Mouse (Mus musculus) frontal cortex, adult 2 months (tissue): ENCODE data around the gene Polr2m. TPM values are rescaled to one million over a fixed set of nuclear protein-coding genes. Genes with fewer than 3 reads are reported as not detected.

Experiments used
- DNase-seq, 2 experiments: peaks; one replicate each; pipeline ENCODE4 v3.0.0; 2022; ENCODE audit warnings: low spot score in 1 of 2; ENCODE audit errors: extremely low spot score in 1 of 2
- polyA plus RNA-seq: library from polyadenylated mRNA; depleted of rRNA; stranded (reverse); fragments of >200 nt; gene quantifications from 2 replicates; pipeline ENCODE4 v1.2.3, GENCODE M21; 2012; rRNA removed

Polr2m gene
- polyA plus RNA-seq, 1 experiment: 336 TPM

DNA sequence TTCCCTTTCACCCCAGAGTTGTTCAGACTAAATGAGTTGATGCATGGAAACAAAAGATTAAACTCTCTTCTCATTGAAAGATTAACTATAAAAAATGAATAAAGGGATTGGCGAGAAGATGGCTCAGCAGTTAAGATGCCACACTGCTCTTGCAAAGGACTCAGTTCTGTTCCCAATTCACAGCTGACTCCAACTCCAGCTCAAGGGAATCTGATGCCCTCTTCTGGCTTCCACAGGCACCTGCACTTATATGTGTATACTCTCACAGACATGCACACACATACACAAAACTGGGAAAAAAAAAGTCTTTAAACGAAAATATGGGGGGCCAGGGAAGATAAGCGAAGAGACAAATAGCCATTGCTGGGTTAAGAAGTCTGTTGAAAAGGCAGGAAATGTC lies 9.1 kb downstream of the Polr2m start:
- DNase-seq: no peak

DNA sequence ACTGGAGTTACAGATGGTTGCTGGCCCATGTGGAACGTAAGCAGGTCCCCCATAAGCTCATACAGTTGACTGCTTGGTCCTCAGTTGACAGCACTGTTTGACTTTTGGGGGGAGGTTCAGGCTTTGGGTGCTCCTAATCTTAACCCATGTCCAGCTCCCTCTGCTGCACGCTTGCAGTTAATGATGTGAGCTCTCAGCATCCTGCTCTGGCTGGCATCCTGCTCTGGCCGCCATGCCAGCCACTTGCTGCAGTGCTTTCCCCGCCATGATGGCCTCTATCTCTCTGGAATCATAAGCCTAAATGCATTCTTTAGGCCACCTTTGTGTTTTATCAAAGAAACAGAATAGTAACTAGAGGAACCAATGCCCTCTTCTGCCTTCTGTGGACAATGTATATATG lies 10.2 kb downstream of the Polr2m start:
- no peak for DNase-seq

DNA sequence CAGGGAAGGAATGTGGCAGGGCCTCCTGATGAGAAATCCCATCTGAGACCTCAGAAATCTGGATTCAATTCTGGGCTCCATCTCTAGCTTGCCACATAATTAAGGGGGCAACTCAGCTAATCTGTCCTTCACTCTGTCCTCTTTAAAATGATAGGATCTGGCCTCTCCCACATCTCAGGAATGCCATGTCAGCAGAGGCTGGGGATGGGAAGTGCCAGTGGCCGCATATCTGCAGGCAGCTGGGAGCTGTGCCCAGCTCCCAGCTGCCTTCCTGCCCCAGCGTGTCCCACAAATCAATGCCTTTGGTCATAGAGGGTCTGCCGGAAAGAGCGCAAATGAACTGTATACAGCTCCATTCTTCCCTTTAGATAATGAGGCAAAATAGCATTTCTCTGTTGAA lies 18.3 kb downstream of the Polr2m start:
- DNase-seq: no peak

DNA sequence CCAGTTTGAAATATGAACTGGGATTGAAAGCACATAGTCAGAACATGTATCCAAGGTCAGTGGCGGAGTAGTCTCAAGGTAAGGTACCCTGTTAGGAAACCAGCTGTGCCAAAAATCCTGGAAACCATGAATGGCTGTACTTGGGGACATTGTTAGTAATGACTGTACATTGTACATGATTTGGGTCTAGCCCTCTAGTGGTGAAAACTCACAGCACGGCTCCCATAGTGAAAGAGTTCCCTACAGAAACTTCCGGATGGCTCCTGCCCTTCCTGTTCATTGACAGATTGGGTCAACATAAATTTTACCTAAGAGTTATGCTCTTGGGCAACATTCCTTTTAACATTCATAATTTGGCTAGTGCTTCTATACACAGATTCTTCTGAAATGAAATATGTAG lies 19.6 kb downstream of the Polr2m start:
- peak in 1 of 2 experiments; percentile 27 for DNase-seq

DNA sequence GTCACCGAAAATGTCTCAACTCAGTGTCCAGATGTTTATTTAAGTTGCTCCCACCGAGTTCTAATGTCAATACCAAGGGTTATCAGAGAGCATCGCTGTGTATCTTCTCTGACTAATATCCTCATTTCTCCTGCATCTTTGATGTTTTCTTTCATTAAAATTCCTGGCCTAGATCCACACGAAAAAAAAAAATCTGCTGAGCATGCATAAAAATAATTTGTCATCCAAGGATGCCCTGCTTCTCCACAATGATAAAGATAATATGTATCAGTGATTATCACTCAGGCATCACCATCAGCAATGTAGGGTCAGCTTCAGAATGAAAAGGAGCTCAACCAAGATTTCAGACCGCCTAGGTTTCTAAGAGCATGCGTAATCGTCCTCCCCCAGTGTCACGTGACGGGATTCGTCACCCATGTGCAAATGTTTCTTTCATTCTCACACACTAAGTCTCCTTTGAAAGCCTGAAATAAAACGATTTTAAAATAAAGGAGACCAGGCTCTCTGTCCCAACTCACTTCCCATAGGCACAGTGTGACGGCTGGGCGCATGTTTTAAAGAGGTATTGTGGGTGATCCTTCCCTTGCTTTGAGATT lies 22.6 kb downstream of the Polr2m start:
- no peak for DNase-seq

DNA sequence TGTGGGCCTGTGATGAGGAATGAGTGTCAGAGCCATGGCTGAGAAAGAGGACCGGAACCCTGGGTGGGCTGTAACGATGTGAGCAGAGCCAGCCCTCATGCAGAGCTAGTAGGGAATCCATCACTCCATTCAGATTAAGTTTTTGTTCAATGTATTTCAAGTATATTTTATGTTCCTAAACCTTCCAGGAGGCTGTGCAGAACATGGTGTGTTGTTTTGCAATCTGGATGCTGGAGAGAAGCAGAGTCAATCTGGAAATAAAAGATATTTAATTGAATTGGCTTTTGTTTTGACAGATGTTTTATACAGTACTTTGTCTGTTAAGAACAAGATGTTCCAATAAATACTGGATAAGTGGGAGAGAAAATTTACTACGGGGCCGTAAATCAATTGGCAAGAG lies 29.0 kb downstream of the Polr2m start:
- DNase-seq: no peak

DNA sequence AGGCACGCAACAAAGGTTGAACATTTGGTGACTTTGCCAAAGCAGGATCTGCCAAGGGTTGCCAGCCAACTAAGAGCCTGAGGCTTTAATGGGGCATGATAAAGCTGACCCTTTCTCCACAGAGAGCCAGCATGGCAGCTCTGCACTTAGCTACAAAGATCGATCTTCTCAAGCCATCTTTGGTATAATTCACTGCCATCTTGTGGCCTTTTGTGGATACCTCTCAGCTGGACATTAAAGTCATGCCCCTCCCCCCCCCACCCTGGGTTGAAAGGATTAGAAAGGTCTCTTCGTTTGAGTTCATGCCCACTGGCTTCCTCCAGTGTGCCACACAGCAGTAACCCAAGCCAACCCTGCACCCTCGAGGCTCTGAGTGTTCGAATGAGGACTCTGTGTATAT lies 31.8 kb downstream of the Polr2m start:
- no peak for DNase-seq

DNA sequence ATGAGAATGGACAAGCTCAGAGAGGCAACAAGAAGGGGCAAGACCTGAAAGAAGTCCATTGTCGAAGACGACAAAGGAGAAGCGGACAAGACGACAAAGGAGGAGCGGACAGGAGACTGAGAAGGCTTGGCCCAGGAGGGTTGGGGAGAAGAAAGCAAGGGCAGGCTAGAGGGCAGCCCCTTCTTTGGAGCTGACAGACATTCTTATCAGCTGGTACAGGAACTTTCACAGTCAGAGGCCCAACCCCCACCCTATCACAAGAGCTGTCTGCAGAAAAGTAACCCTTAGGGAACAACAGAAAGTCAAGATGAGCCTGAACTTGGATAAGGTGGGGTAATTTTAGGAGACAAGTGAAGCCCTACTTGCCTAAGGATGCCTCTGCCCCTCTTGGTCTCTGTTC lies 32.4 kb downstream of the Polr2m start:
- DNase-seq: no peak

DNA sequence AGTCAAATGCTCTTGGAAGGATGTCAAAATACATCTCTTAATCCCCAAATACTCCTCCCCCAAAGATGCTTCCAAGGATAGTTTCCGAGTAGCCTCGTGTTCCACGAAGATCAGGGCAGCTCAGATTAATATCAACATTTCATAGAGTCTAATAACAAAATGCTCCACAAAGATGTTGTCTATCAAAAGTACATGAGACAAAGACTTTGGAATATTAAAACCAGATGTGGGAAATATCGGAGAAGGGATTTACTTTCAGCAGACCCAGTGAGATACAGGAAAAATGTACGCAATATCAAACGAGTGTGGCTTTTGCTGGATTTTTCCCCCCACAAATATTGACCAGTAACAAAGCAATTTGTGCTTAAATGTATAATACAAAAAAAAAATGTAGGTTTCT lies 35.1 kb downstream of the Polr2m start:
- no peak for DNase-seq

DNA sequence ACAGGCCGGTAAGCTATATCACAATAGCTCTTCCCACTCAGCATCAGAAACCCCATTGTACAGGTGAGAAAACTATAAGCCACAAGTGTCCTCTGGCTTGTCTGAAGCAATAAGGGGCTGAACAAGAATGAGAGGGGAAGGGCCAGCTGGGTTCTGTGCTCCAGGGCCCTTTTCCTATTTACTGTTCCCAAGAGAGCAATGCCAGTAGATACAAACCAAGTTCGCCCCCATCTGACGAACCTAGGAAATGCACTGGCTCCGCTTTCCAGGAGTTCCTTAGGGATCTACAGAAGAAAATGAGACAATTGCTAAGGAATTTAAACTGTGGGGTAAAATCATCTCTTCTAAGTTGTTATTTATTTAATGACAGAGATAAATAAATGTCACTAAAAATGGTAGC lies 38.2 kb downstream of the Polr2m start:
- DNase-seq: peak; percentile 32 to 89

DNA sequence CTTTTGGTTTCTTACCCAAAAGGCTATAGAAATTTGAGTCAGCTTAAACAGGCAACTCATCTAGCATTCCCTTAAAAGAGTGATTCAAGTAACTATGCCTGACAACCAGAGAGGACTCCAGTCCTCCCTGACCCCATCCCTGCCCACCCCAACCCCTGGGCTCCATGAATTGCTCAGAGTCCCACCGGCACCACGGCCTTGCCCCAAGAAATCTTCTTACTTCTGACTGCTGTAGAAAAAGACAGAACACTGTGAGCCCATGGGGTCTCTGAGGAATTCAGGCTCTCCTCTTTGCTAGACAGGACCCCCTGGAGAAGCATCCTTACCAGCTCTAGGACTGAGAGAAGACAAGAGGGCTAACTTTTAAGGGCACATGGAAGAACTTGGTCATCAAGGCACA lies 40.4 kb downstream of the Polr2m start:
- DNase-seq: no peak

DNA sequence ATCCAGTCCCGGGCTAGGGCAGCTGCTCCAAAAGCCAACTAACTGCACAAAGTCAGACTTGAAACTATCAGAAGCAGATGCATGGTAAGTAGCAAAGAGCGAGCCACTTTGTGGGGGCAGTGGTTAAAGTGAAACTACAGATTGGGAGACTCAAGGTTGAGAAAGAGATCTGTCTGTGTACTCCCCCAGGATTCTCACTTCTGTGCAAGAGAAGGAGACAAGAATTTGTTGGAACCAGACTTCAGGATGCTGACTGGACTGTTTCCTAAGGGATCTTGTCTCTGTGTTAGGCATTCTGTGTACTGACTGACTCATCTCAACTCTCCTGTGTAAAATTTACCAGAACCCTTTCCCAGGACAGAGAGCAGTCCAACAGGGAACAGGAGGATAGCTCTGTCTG lies 47.6 kb downstream of the Polr2m start:
- DNase-seq: peak; percentile 20 to 41

Other genes with a start within 250 kb of the Polr2m start
- gene Myzap, start 106.4 kb upstream of the Polr2m start, polyA plus RNA-seq: 0.71 and 0.74 TPM in 2 replicates